Mouse (Mus musculus) frontal cortex, adult (tissue): ENCODE data around the gene Nodal.

Source experiments
- ATAC-seq: cut with Nextera tagmentation; 2 replicates; pipeline ENCODE4 v1.9.2; 2017; ENCODE audit warnings: mild to moderate bottlenecking, moderate library complexity, mixed read lengths; ENCODE audit not compliant: low TSS enrichment

Nodal gene

GRCm38 (mm10) chr10:61398125-61398524 is 19.6 kb upstream of the Nodal start:
- ATAC-seq = no peak

- peak; percentile 97 for ATAC-seq
Observed at GRCm38 (mm10) chr10:61399156-61399734, 18.5 kb upstream of the Nodal start.

GRCm38 (mm10) chr10:61400407-61400806 is 17.4 kb upstream of the Nodal start:
- ATAC-seq = no peak

- ATAC-seq = no peak
Observed at GRCm38 (mm10) chr10:61402480-61402879, 15.3 kb upstream of the Nodal start.

GRCm38 (mm10) chr10:61402911-61403310 is 14.9 kb upstream of the Nodal start:
- ATAC-seq = no peak

- ATAC-seq = no peak
Observed at GRCm38 (mm10) chr10:61405958-61406357, 11.8 kb upstream of the Nodal start.

- ATAC-seq = no peak
Observed at GRCm38 (mm10) chr10:61409776-61410175, 8.0 kb upstream of the Nodal start.

- no peak for ATAC-seq
Observed at GRCm38 (mm10) chr10:61410193-61410592, 7.6 kb upstream of the Nodal start.

- ATAC-seq = no peak
Observed at GRCm38 (mm10) chr10:61412910-61413625, 4.7 kb upstream of the Nodal start.

- ATAC-seq = no peak
Observed at GRCm38 (mm10) chr10:61415240-61415639, 2.5 kb upstream of the Nodal start.

- no peak for ATAC-seq
Observed at GRCm38 (mm10) chr10:61415890-61416289, 1.9 kb upstream of the Nodal start.

- no peak for ATAC-seq
Observed at GRCm38 (mm10) chr10:61416561-61416960, 1.2 kb upstream of the Nodal start.

- no peak for ATAC-seq
Observed at GRCm38 (mm10) chr10:61417046-61417445, 726 bp upstream of the Nodal start.

GRCm38 (mm10) chr10:61418131-61418900 is 544 bp downstream of the Nodal start:
- ATAC-seq = peak; percentile 31; the same call in 1 of the 2 replicates

GRCm38 (mm10) chr10:61419146-61419545 is 1.4 kb downstream of the Nodal start:
- ATAC-seq = no peak

GRCm38 (mm10) chr10:61420011-61420410 is 2.2 kb downstream of the Nodal start:
- ATAC-seq = no peak

- no peak for ATAC-seq
Observed at GRCm38 (mm10) chr10:61422861-61423260, 5.1 kb downstream of the Nodal start.

- no peak for ATAC-seq
Observed at GRCm38 (mm10) chr10:61423289-61423688, 5.5 kb downstream of the Nodal start.

GRCm38 (mm10) chr10:61424500-61424899 is 6.7 kb downstream of the Nodal start:
- peak; percentile 39; the same call in 1 of the 2 replicates for ATAC-seq

GRCm38 (mm10) chr10:61425047-61425446 is 7.3 kb downstream of the Nodal start:
- no peak for ATAC-seq

- no peak for ATAC-seq
Observed at GRCm38 (mm10) chr10:61426251-61426757, 8.5 kb downstream of the Nodal start.

- ATAC-seq = no peak
Observed at GRCm38 (mm10) chr10:61427951-61428350, 10.2 kb downstream of the Nodal start.

GRCm38 (mm10) chr10:61428416-61428815 is 10.6 kb downstream of the Nodal start:
- ATAC-seq = no peak
